Mouse (Mus musculus) midbrain, embryonic 10.5 days (tissue): ENCODE measurements at regions not wholly inside any gene's neighbourhood (a gene's known extent, or its start where the extent isn't known, plus 50 kb on each side); places are given as distances from the start of the nearest gene placed in this dataset.
"Not testable (repeated sequence)": the region's sequence is repeated elsewhere in the genome, so short reads cannot be mapped to it uniquely, and the experiment has no call there.

ENCODE experiments used
- DNase-seq: peaks from one replicate; pipeline ENCODE4 v3.0.0-alpha.2; 2017; ENCODE audit warnings: low spot score
- H3K27ac ChIP-seq: fragments of 300-500 bp; sonication (generic); replicated peaks from 2 replicates; pipeline ENCODE4 v1.5.1; 2016; ENCODE audit warnings: mild to moderate bottlenecking
- H3K27me3 ChIP-seq: fragments of 300-500 bp; sonication (generic); 2 replicates; pipeline ENCODE4 v1.6.1; 2016; ENCODE audit warnings: low read depth, mild to moderate bottlenecking; ENCODE audit not compliant: poor library complexity, severe bottlenecking
- H3K36me3 ChIP-seq: fragments of 300-500 bp; sonication (generic); 2 replicates; pipeline ENCODE4 v1.6.1; 2016; ENCODE audit warnings: mild to moderate bottlenecking, moderate library complexity
- H3K4me1 ChIP-seq: fragments of 300-500 bp; sonication (generic); 2 replicates; pipeline ENCODE4 v1.6.1; 2016
- H3K4me3 ChIP-seq: fragments of 300-500 bp; sonication (generic); 2 replicates; pipeline ENCODE4 v1.5.1; 2016; ENCODE audit warnings: mild to moderate bottlenecking, moderate library complexity
- H3K9me3 ChIP-seq: fragments of 300-500 bp; sonication (generic); replicated peaks from 2 replicates; pipeline ENCODE4 v1.6.1; 2016; ENCODE audit warnings: mild to moderate bottlenecking
- WGBS: fragments of 180-500 bp; shearing (Covaris S2); methylation state at CpG from one replicate; pipeline ENCODE4 v1.1.7; 2016; 5-methylcytosine and 5-hydroxymethylcytosine counted together

DNA sequence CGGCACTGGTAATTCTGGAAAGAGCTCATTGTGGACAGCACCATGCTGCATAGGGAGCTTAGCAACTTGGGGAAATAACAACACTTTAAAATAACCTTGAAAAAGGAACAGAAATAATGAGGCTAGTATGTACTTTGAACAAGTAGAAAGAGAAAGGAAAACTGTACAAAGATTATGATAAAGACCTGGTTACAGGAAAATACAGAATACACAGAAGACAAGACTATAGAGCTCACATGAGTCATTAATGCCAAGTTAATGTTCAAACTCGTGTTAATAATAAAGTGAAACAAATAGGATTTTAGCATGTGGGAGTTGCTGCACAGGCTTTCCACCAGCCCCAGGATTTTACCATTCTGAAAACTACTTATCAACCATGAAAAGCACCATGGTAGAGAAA lies 341.8 kb upstream of the Hand2 start:
- H3K4me3 ChIP-seq = no peak overlapping the region
- peaks cover 8% of the 10 kb centered on the region for H3K4me1 ChIP-seq
- no peaks in the 10 kb centered on the region for H3K27me3 ChIP-seq
- no peaks in the 10 kb centered on the region for H3K9me3 ChIP-seq
- no peak overlapping the region for H3K27ac ChIP-seq
- H3K36me3 ChIP-seq = no peaks in the 10 kb centered on the region
- 80% methylated on average over 2 of the region's 2 CpGs for WGBS
- DNase-seq = no peak

DNA sequence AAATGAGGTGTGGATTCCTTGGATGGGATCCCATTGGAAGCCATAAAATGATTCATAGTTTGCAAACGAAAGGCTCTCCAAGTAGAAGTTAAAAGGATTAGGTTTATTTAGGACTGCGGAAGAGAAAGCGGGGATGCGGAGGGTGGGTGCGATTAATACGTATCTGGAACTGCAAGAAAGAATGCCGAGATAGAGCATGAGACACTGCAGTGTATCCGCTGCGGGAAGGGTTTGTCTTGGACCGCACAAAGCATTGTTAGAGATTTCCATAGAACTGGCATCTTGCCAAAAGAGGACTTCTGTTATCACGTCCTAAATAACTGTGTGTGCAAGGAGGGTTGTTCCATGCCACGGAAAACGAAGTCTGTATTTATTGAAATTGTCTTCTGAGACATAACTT lies 341.4 kb upstream of the Hand2 start:
- DNase-seq = no peak
- H3K27ac ChIP-seq = no peak overlapping the region
- H3K4me3 ChIP-seq = no peak overlapping the region
- H3K36me3 ChIP-seq = no peaks in the 10 kb centered on the region
- H3K4me1 ChIP-seq = peaks cover 8% of the 10 kb centered on the region
- 93% methylated on average over 13 of the region's 13 CpGs for WGBS
- no peaks in the 10 kb centered on the region for H3K9me3 ChIP-seq
- H3K27me3 ChIP-seq = no peaks in the 10 kb centered on the region

- Histone ChIP-seq H3K4me3 (no peak overlapping the region), H3K9me3 (no peaks in the 10 kb centered on the region), H3K4me1 (no peaks in the 10 kb centered on the region), H3K27me3 (no peaks in the 10 kb centered on the region), H3K36me3 (no peaks in the 10 kb centered on the region), H3K27ac (no peak overlapping the region)
- WGBS = 74% methylated on average over 6 of the region's 6 CpGs
- no peak for DNase-seq
These were observed 310.3 kb upstream of the Hand2 start for GRCm38 (mm10) chr8:57010318-57011024.

GRCm38 (mm10) chr8:57013813-57014320 lies 306.9 kb upstream of the Hand2 start:
- Histone ChIP-seq H3K4me3 (no peak overlapping the region), H3K9me3 (no peaks in the 10 kb centered on the region), H3K27me3 (no peaks in the 10 kb centered on the region), H3K4me1 (no peaks in the 10 kb centered on the region), H3K36me3 (no peaks in the 10 kb centered on the region), H3K27ac (no peak overlapping the region)
- 79% methylated on average over 3 of the region's 3 CpGs for WGBS
- DNase-seq = no peak

GRCm38 (mm10) chr8:57016329-57016728 lies 304.5 kb upstream of the Hand2 start:
- no peak for DNase-seq
- Histone ChIP-seq H3K27me3 (no peaks in the 10 kb centered on the region), H3K36me3 (no peaks in the 10 kb centered on the region), H3K9me3 (no peaks in the 10 kb centered on the region), H3K27ac (no peak overlapping the region), H3K4me3 (no peak overlapping the region), H3K4me1 (no peaks in the 10 kb centered on the region)
- 81% methylated on average over 3 of the region's 3 CpGs for WGBS

DNA sequence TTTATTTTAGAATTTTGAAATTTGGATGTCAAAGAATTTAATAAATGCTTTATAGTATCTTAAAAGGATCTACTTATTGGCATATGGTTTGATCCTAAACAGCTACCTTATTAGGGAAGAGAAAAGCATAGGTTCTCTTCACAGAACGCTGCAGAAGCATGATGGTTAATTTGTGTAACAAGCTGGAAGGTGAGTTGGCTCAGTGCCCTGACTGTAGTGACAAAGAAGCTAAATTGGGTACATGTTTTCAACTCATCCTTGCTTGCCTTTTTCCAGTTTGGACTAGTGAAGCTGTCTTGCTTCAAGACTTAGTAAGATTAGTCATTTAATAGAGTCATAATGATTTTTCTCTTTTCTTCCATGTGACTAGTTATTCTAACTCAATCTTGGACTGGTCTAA lies 292.7 kb upstream of the Hand2 start:
- H3K27ac ChIP-seq, DNase-seq, H3K27me3 ChIP-seq, H3K4me3 ChIP-seq, H3K9me3 ChIP-seq, H3K36me3 ChIP-seq, H3K4me1 ChIP-seq: not testable (repeated sequence)
- 84% methylated on average over 1 of the region's 1 CpGs for WGBS

DNA sequence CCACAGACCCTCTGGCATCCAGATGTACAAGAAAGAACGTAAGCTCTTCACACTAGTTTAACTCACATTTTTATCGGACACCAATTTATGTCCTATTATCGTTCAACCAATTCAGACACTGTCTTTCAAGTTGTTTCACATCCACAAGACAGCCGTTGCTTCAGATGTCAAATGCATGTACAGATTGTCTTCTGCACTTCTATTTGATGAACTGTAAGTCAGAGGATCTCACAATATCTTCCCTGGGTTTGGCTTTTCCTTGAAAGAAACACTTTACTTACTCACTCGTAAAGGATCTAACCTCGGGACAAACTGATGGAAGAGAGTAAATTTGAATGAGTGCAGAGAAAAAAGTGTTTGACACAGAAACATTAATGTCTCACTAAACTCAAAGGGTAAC lies 272.3 kb upstream of the Hand2 start:
- DNase-seq = no peak
- Histone ChIP-seq H3K4me3 (no peak overlapping the region), H3K36me3 (no peaks in the 10 kb centered on the region), H3K27ac (no peak overlapping the region), H3K9me3 (no peaks in the 10 kb centered on the region), H3K4me1 (no peaks in the 10 kb centered on the region), H3K27me3 (no peaks in the 10 kb centered on the region)
- WGBS = 90% methylated on average over 6 of the region's 6 CpGs

DNA sequence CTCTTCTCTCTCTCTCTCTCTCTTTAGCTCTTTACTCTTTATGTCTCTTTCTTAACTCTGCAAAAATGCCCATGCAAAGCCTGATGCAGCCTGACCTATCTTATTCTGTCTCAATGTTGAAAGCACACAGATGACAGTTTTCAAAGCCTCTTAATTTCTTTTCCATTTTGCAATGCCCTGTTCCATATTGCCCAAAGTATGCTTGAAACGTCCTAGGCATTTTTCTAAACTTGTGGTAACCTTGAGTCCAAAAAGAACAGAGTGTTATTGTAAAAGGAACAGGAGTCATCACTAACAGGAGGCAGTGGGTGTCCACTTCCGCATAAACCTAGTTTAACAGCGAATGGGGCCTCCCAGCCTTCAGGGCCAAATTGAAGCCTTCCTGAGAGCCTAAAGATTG lies 271.9 kb upstream of the Hand2 start:
- no peak overlapping the region for H3K4me3 ChIP-seq
- no peaks in the 10 kb centered on the region for H3K9me3 ChIP-seq
- no peaks in the 10 kb centered on the region for H3K36me3 ChIP-seq
- no peak for DNase-seq
- H3K27me3 ChIP-seq = no peaks in the 10 kb centered on the region
- H3K27ac ChIP-seq = no peak overlapping the region
- no peaks in the 10 kb centered on the region for H3K4me1 ChIP-seq
- WGBS = 86% methylated on average over 3 of the region's 3 CpGs

- 85% methylated on average over 4 of the region's 4 CpGs for WGBS
- Histone ChIP-seq H3K36me3 (no peaks in the 10 kb centered on the region), H3K4me1 (no peaks in the 10 kb centered on the region), H3K27ac (no peak overlapping the region), H3K27me3 (no peaks in the 10 kb centered on the region), H3K9me3 (no peaks in the 10 kb centered on the region), H3K4me3 (no peak overlapping the region)
- DNase-seq = no peak
These were observed 268.1 kb upstream of the Hand2 start for GRCm38 (mm10) chr8:57052661-57053060.

- Histone ChIP-seq H3K9me3 (no peaks in the 10 kb centered on the region), H3K36me3 (no peaks in the 10 kb centered on the region), H3K27me3 (no peaks in the 10 kb centered on the region), H3K4me1 (no peaks in the 10 kb centered on the region), H3K27ac (no peak overlapping the region), H3K4me3 (no peak overlapping the region)
- 79% methylated on average over 8 of the region's 8 CpGs for WGBS
- DNase-seq = no peak
These were observed 243.8 kb upstream of the Hand2 start for GRCm38 (mm10) chr8:57076995-57077394.

- Histone ChIP-seq H3K4me1 (no peaks in the 10 kb centered on the region), H3K27ac (no peak overlapping the region), H3K4me3 (no peak overlapping the region), H3K27me3 (no peaks in the 10 kb centered on the region), H3K36me3 (no peaks in the 10 kb centered on the region), H3K9me3 (no peaks in the 10 kb centered on the region)
- WGBS = 75% methylated on average over 3 of the region's 3 CpGs
- DNase-seq = no peak
These were observed 234.0 kb upstream of the Hand2 start for GRCm38 (mm10) chr8:57086811-57087210.

- H3K27me3 ChIP-seq = no peaks in the 10 kb centered on the region
- no peaks in the 10 kb centered on the region for H3K36me3 ChIP-seq
- H3K27ac ChIP-seq = no peak overlapping the region
- 89% methylated on average over 4 of the region's 4 CpGs for WGBS
- H3K4me1 ChIP-seq = no peaks in the 10 kb centered on the region
- H3K4me3 ChIP-seq = no peak overlapping the region
- H3K9me3 ChIP-seq = no peaks in the 10 kb centered on the region
- no peak for DNase-seq
These were observed 228.4 kb upstream of the Hand2 start for GRCm38 (mm10) chr8:57092403-57092802.

- H3K27me3 ChIP-seq = no peaks in the 10 kb centered on the region
- H3K4me3 ChIP-seq = no peak overlapping the region
- 49% methylated on average over 2 of the region's 2 CpGs for WGBS
- H3K4me1 ChIP-seq = no peaks in the 10 kb centered on the region
- no peaks in the 10 kb centered on the region for H3K36me3 ChIP-seq
- no peaks in the 10 kb centered on the region for H3K9me3 ChIP-seq
- DNase-seq = no peak
- H3K27ac ChIP-seq = no peak overlapping the region
These were observed 225.6 kb upstream of the Hand2 start for GRCm38 (mm10) chr8:57095169-57095568.
